Mouse (Mus musculus) lung, postnatal 0 days (tissue): ENCODE measurements around the gene Prkcb. TPM values are rescaled to one million over a fixed set of nuclear protein-coding genes. Genes with fewer than 3 reads are reported as not detected.

Experiments used
- ATAC-seq: fragments of 200-750 bp; cut with Nextera tagmentation; 2 replicates; pipeline ENCODE4 v1.8.0; 2017; ENCODE audit warnings: moderate library complexity
- DNase-seq: peaks from one replicate; pipeline ENCODE4 v3.0.0-alpha.2; 2016; ENCODE audit warnings: low spot score
- H3K27ac ChIP-seq: fragments of 300-500 bp; sonication (generic); 2 replicates; pipeline ENCODE4 v1.5.1; 2014; ENCODE audit warnings: antibody characterized with exemption, mild to moderate bottlenecking, low read length, mixed read lengths
- H3K27me3 ChIP-seq: fragments of 300-500 bp; sonication (generic); replicated peaks from 2 replicates; pipeline ENCODE4 v1.6.1; 2014; ENCODE audit warnings: low read length, mixed read lengths; ENCODE audit not compliant: insufficient read depth
- H3K36me3 ChIP-seq: fragments of 300-500 bp; sonication (generic); 2 replicates; pipeline ENCODE4 v1.6.1; 2014; ENCODE audit warnings: low read length, mixed read lengths; ENCODE audit not compliant: insufficient read depth
- H3K4me1 ChIP-seq: fragments of 300-500 bp; sonication (generic); 2 replicates; pipeline ENCODE4 v1.6.1; 2014; ENCODE audit warnings: antibody characterized with exemption, low read depth, low read length, mixed read lengths; ENCODE audit not compliant: insufficient read depth
- H3K4me2 ChIP-seq: fragments of 300-500 bp; sonication (generic); replicated peaks from 2 replicates; pipeline ENCODE4 v1.6.1; 2014; ENCODE audit warnings: low read depth, mild to moderate bottlenecking, low read length, moderate library complexity, mixed read lengths
- H3K4me3 ChIP-seq: fragments of 300-500 bp; sonication (generic); 2 replicates; pipeline ENCODE4 v1.5.1; 2014; ENCODE audit warnings: low read depth, low read length
- H3K9ac ChIP-seq: fragments of 300-500 bp; sonication (generic); replicated peaks from 2 replicates; pipeline ENCODE4 v1.6.1; 2014; ENCODE audit warnings: low read depth, mild to moderate bottlenecking
- H3K9me3 ChIP-seq: fragments of 300-500 bp; sonication (generic); 2 replicates; pipeline ENCODE4 v1.6.1; 2016; ENCODE audit warnings: low read length, mixed read lengths
- CTCF ChIP-seq: IDR thresholded peaks from 2 replicates; pipeline ENCODE4 v1.5.1; 2016; ENCODE audit warnings: antibody characterized with exemption, mild to moderate bottlenecking
- EP300 ChIP-seq: IDR thresholded peaks from 2 replicates; pipeline ENCODE4 v1.6.1; 2016; ENCODE audit warnings: antibody characterized with exemption, mild to moderate bottlenecking, control low read depth
- WGBS: fragments of 180-500 bp; shearing (Covaris S2); extraction: QIAGEN DNeasy Blood & Tissue Kit; methylation state at CpG from one replicate; pipeline ENCODE4 v1.1.7; 2014; 5-methylcytosine and 5-hydroxymethylcytosine counted together
- polyA plus RNA-seq: library from polyadenylated mRNA; unstranded; fragments of >200 nt; fragmentation: Nextera tagmentation; extraction: Ambion mirVana; gene quantifications from 2 replicates; pipeline ENCODE4 v1.2.1, GENCODE M21; 2015

Prkcb gene
- polyA plus RNA-seq, 1 experiment from 2014 or later = 2.3 TPM

DNA sequence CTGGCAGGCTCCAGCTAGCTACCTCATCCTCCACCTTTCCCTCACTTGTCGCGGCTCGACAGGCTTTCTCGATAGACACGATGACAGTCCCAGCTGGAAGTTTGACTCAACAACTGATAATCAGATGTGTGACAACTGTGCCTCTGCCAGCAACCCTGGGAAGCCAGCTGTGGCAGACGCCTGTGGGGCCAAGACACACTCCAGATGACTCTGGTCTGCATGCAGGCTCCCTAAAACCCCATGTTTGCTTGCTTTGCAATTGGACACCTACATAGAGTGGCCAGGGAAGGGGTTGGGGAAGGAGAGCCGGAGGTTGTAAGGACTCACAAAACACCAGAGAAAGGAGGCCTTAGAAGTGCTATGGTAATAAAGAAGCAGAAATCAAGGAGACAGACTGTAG lies 221.4 kb downstream of the Prkcb start:
- Histone ChIP-seq H3K4me3 (no peak overlapping the region), H3K27ac (no peak overlapping the region)
- ATAC-seq = peak; percentile 81

DNA sequence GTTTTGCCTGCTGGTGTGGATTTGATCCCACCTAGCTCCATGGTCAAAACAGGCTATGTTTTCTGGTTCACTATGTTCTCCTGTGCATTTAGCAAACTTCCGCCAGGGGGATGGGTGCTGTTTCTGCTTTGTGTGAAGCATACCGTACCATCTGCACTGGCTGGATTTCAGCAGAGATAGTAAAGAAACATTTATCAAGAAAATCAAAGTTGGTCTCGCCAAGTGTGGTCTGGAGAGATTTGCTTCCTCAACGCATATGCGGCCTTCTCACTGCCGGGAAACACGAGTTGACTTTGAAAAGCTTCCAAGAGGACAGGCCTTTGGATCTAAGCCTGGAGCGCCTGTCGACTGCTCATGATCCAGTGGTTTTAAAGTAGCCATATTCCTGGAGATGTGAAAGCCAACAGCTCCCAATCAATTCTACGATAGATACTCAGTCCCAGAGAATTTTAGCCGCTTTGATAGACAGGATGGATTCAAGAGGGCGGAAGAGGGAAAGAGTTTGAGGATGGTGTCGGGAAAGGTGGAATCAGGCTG lies 223.9 kb downstream of the Prkcb start:
- ATAC-seq (peak; percentile 34), DNase-seq (peak; percentile 75)
- H3K9me3 ChIP-seq = no peaks in the 10 kb centered on the region
- H3K4me2 ChIP-seq = no peak overlapping the region
- 61% methylated on average over 13 of the region's 13 CpGs for WGBS
- no peak overlapping the region for H3K9ac ChIP-seq
- H3K4me3 ChIP-seq = no peak overlapping the region
- no peaks in the 10 kb centered on the region for H3K27me3 ChIP-seq
- no peaks in the 10 kb centered on the region for H3K36me3 ChIP-seq
- no peak overlapping the region for H3K27ac ChIP-seq
- TF ChIP-seq EP300 (0 out of 2 replicates have a peak, but pooled peaks have one; percentile 32), CTCF (peak; percentile 41)
- H3K4me1 ChIP-seq = no peaks in the 10 kb centered on the region

More for the DNA sequence above, 221.4 kb downstream of the Prkcb start:
- no peak overlapping the region for H3K9ac ChIP-seq
- no peaks in the 10 kb centered on the region for H3K27me3 ChIP-seq
- peak; percentile 73 for DNase-seq
- no peak overlapping the region for H3K4me2 ChIP-seq
- H3K4me1 ChIP-seq = no peaks in the 10 kb centered on the region
- 12% methylated on average over 7 of the region's 7 CpGs for WGBS
- H3K9me3 ChIP-seq = no peaks in the 10 kb centered on the region
- H3K36me3 ChIP-seq = no peaks in the 10 kb centered on the region
- TF ChIP-seq EP300 (peak; percentile 72), CTCF (no peak)

DNA sequence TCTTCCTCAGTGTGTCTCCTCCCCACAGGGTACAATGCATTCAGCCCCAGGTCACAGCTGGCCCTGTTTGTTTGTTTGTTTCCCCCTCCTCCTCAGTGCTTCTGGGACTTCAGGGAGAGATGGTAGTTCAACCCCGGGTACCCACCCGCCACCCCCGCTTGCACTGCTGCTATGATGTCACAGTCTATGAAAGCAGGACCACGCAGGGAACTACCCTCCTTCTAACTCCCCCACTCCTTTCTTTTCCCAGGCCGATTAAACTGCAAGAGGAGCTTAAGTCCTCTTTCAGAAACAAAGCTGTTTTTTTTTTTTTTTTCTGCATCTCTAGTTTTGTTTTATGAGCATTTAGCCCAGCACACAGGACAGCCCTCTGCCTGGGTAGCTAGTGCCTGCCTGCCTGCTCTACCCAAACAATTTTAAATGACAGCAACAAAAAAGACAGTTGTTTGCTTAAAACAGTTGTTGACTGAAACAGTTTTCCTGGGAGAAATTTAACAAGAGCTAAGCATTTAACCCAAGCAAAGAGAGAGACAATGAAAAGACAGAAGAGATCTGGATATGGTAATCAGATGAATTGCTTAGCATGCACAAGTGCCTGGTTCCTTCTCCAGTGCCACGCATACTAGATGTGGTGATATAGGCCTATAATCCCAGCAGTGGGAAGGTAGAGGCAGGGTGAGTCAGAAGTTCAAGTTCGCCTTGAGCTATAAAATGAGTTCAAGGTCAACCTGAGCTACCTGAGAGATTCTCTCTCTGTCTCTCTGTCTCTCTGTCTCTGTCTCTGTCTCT lies 232.5 kb downstream of the Prkcb start:
- 57% methylated on average over 7 of the region's 7 CpGs for WGBS
- Histone ChIP-seq H3K9me3 (no peaks in the 10 kb centered on the region), H3K4me1 (no peaks in the 10 kb centered on the region), H3K4me3 (no peak overlapping the region), H3K27me3 (no peaks in the 10 kb centered on the region), H3K27ac (no peak overlapping the region), H3K4me2 (no peak overlapping the region), H3K36me3 (no peaks in the 10 kb centered on the region), H3K9ac (no peak overlapping the region)
- DNase-seq (no peak), ATAC-seq (no peak)
- TF ChIP-seq EP300 (no peak), CTCF (no peak)

DNA sequence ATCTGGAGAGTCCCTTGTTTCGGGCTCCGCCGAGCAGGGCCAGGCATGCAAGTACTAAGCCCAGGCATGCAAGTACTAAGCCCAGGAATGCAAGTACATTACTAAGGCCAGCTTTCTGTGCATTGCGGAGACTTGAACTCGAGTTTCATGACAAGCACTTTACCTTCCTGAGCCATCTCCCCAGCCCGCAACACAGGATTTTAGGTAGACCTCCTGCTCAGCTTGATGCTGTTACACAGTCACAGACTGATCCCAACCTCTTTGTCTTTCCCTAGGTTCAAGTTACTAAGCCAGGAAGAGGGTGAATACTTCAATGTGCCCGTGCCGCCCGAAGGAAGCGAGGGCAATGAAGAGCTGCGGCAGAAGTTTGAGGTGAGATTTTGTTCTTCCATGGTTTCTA lies 239.7 kb downstream of the Prkcb start:
- DNase-seq = no peak
- 89% methylated on average over 11 of the region's 11 CpGs for WGBS

DNA sequence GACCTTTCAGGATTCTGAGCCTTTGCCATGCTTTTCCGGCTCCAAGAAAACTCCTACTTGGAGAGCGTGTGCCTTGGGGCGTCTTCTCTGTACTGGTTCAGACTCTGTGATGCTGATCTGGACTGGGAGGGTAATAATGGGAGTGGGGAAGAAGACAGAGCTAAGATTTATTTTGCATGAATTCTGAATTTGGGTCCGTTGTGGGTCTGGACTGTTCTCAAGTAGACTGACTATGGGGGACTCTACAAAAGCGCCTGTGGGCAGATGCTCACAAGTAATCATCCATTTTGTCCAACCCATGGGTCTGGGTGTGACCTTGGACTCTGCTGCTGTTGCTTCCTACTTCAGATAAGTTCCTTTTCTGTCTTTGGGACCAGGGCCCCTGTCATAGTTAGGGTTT lies 240.1 kb downstream of the Prkcb start:
- ATAC-seq = no peak
- TF ChIP-seq EP300 = no peak
- TF ChIP-seq CTCF = no peak
- Histone ChIP-seq H3K4me3 (no peak overlapping the region), H3K4me1 (no peaks in the 10 kb centered on the region), H3K4me2 (no peak overlapping the region), H3K9ac (no peak overlapping the region), H3K36me3 (no peaks in the 10 kb centered on the region), H3K9me3 (no peaks in the 10 kb centered on the region), H3K27me3 (no peaks in the 10 kb centered on the region), H3K27ac (no peak overlapping the region)
- DNase-seq = no peak
- WGBS = 91% methylated on average over 5 of the region's 5 CpGs

More for the DNA sequence above, 239.7 kb downstream of the Prkcb start:
- H3K4me2 ChIP-seq = no peak overlapping the region
- H3K27ac ChIP-seq = no peak overlapping the region
- TF ChIP-seq CTCF (no peak), EP300 (no peak)
- no peak for ATAC-seq
- no peaks in the 10 kb centered on the region for H3K36me3 ChIP-seq
- no peak overlapping the region for H3K9ac ChIP-seq
- no peak overlapping the region for H3K4me3 ChIP-seq
- H3K4me1 ChIP-seq = no peaks in the 10 kb centered on the region
- no peaks in the 10 kb centered on the region for H3K27me3 ChIP-seq
- no peaks in the 10 kb centered on the region for H3K9me3 ChIP-seq

DNA sequence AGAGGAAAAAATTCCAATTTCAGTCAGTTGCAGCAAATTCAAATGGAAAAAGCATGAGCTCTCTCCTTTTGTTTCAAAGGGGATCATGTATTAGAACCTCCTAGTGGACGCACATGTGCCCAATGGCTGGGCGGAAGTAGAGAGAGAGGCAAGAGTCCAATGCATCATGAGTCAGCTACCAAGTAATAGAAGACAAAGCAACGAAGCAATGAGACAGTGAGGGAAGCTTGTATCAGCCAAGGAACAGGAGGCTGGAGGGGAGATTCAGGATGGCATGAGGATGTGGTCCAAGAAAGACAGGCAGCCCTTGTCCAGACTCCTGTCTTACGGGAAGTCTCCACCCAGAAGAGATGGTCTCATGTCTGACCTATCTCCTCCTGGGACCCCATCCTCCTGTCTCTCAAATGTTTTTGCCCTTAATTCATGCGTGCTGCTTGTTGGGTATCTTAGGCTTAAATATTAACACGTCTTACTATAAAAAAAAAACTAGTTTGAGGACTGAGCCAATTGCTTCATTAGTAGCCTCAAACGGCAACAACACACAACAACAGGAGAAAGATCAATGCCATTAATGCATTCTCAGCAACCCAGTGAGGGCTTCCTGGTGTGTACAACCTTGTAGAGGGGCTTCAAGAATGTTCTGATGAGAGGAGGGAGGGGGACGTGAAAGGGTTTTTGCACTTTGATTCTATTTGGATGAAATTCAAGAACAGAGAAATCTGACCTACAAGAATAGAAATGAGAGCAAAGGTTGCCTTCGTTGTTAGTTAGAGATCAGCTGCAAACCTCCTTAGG lies 245.2 kb downstream of the Prkcb start:
- DNase-seq (no peak), ATAC-seq (no peak)
- no peaks in the 10 kb centered on the region for H3K27me3 ChIP-seq
- no peaks in the 10 kb centered on the region for H3K9me3 ChIP-seq
- no peak overlapping the region for H3K27ac ChIP-seq
- H3K9ac ChIP-seq = no peak overlapping the region
- no peaks in the 10 kb centered on the region for H3K4me1 ChIP-seq
- H3K36me3 ChIP-seq = no peaks in the 10 kb centered on the region
- TF ChIP-seq EP300 = no peak
- no peak for TF ChIP-seq CTCF
- H3K4me3 ChIP-seq = no peak overlapping the region
- 85% methylated on average over 9 of the region's 9 CpGs for WGBS
- no peak overlapping the region for H3K4me2 ChIP-seq
